Mouse (Mus musculus) myocyte (in vitro differentiated cells): ENCODE measurements around the gene Alg14. TPM values are rescaled to one million over a fixed set of nuclear protein-coding genes. Genes with fewer than 3 reads are reported as not detected.

ENCODE experiments used
- H3K27me3 ChIP-seq: one replicate; pipeline ENCODE4 v1.6.1; 2011; ENCODE audit not compliant: control insufficient read depth, insufficient read depth, insufficient read length
- H3K36me3 ChIP-seq: one replicate; pipeline ENCODE4 v1.6.1; 2011; ENCODE audit not compliant: control insufficient read depth, insufficient read depth
- H3K4me2 ChIP-seq: one replicate; pipeline ENCODE4 v1.6.1; 2011; ENCODE audit warnings: low read depth, control low read depth
- H3K4me3 ChIP-seq: one replicate; pipeline ENCODE4 v1.5.1; 2011; ENCODE audit warnings: mild to moderate bottlenecking, control low read depth, moderate library complexity
- H3K79me2 ChIP-seq: one replicate; pipeline ENCODE4 v1.6.1; 2011; ENCODE audit not compliant: control insufficient read depth, insufficient read depth
- H3ac ChIP-seq: one replicate; pipeline ENCODE4 v1.6.1; 2011; ENCODE audit not compliant: control insufficient read depth, insufficient read length
- CEBPB ChIP-seq: IDR thresholded peaks from 2 replicates; pipeline ENCODE4 v1.6.1; 2011; ENCODE audit warnings: mild to moderate bottlenecking, moderate library complexity; ENCODE audit not compliant: poor library complexity, insufficient read depth, severe bottlenecking
- E2F4 ChIP-seq: IDR thresholded peaks from one replicate; pipeline ENCODE4 v1.6.1; 2011; ENCODE audit warnings: mild to moderate bottlenecking, control low read depth, moderate library complexity; ENCODE audit not compliant: insufficient read depth
- MAX ChIP-seq: IDR thresholded peaks from one replicate; pipeline ENCODE4 v1.6.1; 2011; ENCODE audit warnings: low read depth, mild to moderate bottlenecking, control low read depth
- MYOD1 ChIP-seq, 3 experiments: IDR thresholded peaks; one replicate each; pipeline ENCODE4 v1.6.1; 2011; ENCODE audit warnings: control low read depth in 2 of 3, low read depth in 2 of 3, mild to moderate bottlenecking in 2 of 3, moderate library complexity in 1 of 3; ENCODE audit not compliant: insufficient read length in 2 of 3, control insufficient read depth in 1 of 3
- MYOG ChIP-seq, 3 experiments: IDR thresholded peaks; one replicate each; pipeline ENCODE4 v1.6.1; 2011; ENCODE audit warnings: control low read depth in 2 of 3, low read depth in 2 of 3, mild to moderate bottlenecking in 2 of 3; ENCODE audit not compliant: insufficient read length in 2 of 3, control insufficient read depth in 1 of 3, insufficient read depth in 1 of 3
- POLR2A ChIP-seq: IDR thresholded peaks from one replicate; pipeline ENCODE4 v1.6.1; 2011; ENCODE audit warnings: low read depth, mild to moderate bottlenecking, control low read depth, moderate library complexity; ENCODE audit not compliant: insufficient read length
- POLR2AphosphoS2 ChIP-seq: IDR thresholded peaks from one replicate; pipeline ENCODE4 v1.6.1; 2011; ENCODE audit warnings: low read depth, control low read depth; ENCODE audit not compliant: insufficient read length
- REST ChIP-seq: IDR thresholded peaks from one replicate; pipeline ENCODE4 v1.6.1; 2011; ENCODE audit warnings: mild to moderate bottlenecking, control low read depth, moderate library complexity; ENCODE audit not compliant: insufficient read depth, insufficient read length
- SRF ChIP-seq: IDR thresholded peaks from one replicate; pipeline ENCODE4 v1.6.1; 2011; ENCODE audit warnings: low read depth; ENCODE audit not compliant: control insufficient read depth, insufficient read length
- TCF12 ChIP-seq: IDR thresholded peaks from one replicate; pipeline ENCODE4 v1.6.1; 2011; ENCODE audit warnings: mild to moderate bottlenecking, control low read depth; ENCODE audit not compliant: poor library complexity, insufficient read depth, severe bottlenecking
- TCF3 ChIP-seq: IDR thresholded peaks from one replicate; pipeline ENCODE4 v1.6.1; 2011; ENCODE audit warnings: low read depth, control low read depth; ENCODE audit not compliant: insufficient read length
- USF1 ChIP-seq: IDR thresholded peaks from one replicate; pipeline ENCODE4 v1.6.1; 2011; ENCODE audit warnings: low read depth, mild to moderate bottlenecking, control low read depth, moderate library complexity
- polyA plus RNA-seq: library from polyadenylated mRNA; unstranded; fragments of >200 nt; fragmentation: generic; extraction: Trizol; gene quantifications from one replicate; pipeline ENCODE4 v1.2.1, GENCODE M21; 2012; ENCODE audit warnings: missing spikeins

Gene Alg14
- polyA plus RNA-seq, 1 experiment, result 14.8 TPM

- Histone ChIP-seq H3K79me2 (no peaks in the 10 kb centered on the region), H3K4me2 (no peak overlapping the region), H3K27me3 (no peaks in the 10 kb centered on the region), H3K4me3 (no peak overlapping the region), H3K36me3 (no peaks in the 10 kb centered on the region), H3ac (no peak overlapping the region)
- TF ChIP-seq MYOG (IDR thresholded peaks at IDR 0.05; ENCODE audit: control insufficient read depth in 1 of 3, insufficient read depth in 1 of 3, insufficient read length in 2 of 3, low read depth in 2 of 3), result no peak
- no peak for TF ChIP-seq SRF
- no peak for TF ChIP-seq MYOD1 (IDR thresholded peaks at IDR 0.05; ENCODE audit: control insufficient read depth in 1 of 3, insufficient read length in 2 of 3, low read depth in 2 of 3)
- no peak for TF ChIP-seq CEBPB
- no peak for TF ChIP-seq TCF12
- TF ChIP-seq USF1, result no peak
- TF ChIP-seq POLR2A, result no peak
- TF ChIP-seq TCF3, result no peak
- no peak for TF ChIP-seq POLR2AphosphoS2
- no peak for TF ChIP-seq E2F4
- no peak for TF ChIP-seq MAX
- TF ChIP-seq REST, result no peak
Measured at GRCm38 (mm10) chr3:121354861-121355470, 63.4 kb downstream of the Alg14 start.

- H3K4me3 ChIP-seq, result no peak overlapping the region
- no peaks in the 10 kb centered on the region for H3K79me2 ChIP-seq
- no peak for TF ChIP-seq MYOD1 (IDR thresholded peaks at IDR 0.05; ENCODE audit: control insufficient read depth in 1 of 3, insufficient read length in 2 of 3, low read depth in 2 of 3)
- no peak for TF ChIP-seq E2F4
- TF ChIP-seq REST, result no peak
- TF ChIP-seq POLR2AphosphoS2, result no peak
- no peak for TF ChIP-seq MAX
- TF ChIP-seq USF1, result no peak
- TF ChIP-seq TCF3, result no peak
- TF ChIP-seq MYOG (IDR thresholded peaks at IDR 0.05; ENCODE audit: control insufficient read depth in 1 of 3, insufficient read depth in 1 of 3, insufficient read length in 2 of 3, low read depth in 2 of 3), result no peak
- TF ChIP-seq POLR2A, result no peak
- no peak for TF ChIP-seq CEBPB
- TF ChIP-seq TCF12, result no peak
- no peak for TF ChIP-seq SRF
- H3ac ChIP-seq, result no peak overlapping the region
- no peaks in the 10 kb centered on the region for H3K36me3 ChIP-seq
- no peaks in the 10 kb centered on the region for H3K27me3 ChIP-seq
- H3K4me2 ChIP-seq, result no peak overlapping the region
Measured at GRCm38 (mm10) chr3:121355569-121355968, 64.0 kb downstream of the Alg14 start.

GRCm38 (mm10) chr3:121356111-121356510 lies 64.5 kb downstream of the Alg14 start:
- TF ChIP-seq SRF, result no peak
- TF ChIP-seq E2F4, result no peak
- no peak for TF ChIP-seq TCF3
- no peak for TF ChIP-seq POLR2A
- TF ChIP-seq MAX, result no peak
- no peak for TF ChIP-seq TCF12
- TF ChIP-seq MYOD1 (IDR thresholded peaks at IDR 0.05; ENCODE audit: control insufficient read depth in 1 of 3, insufficient read length in 2 of 3, low read depth in 2 of 3), result no peak
- TF ChIP-seq POLR2AphosphoS2, result no peak
- TF ChIP-seq MYOG (IDR thresholded peaks at IDR 0.05; ENCODE audit: control insufficient read depth in 1 of 3, insufficient read depth in 1 of 3, insufficient read length in 2 of 3, low read depth in 2 of 3), result no peak
- no peak for TF ChIP-seq CEBPB
- H3K79me2 ChIP-seq, result no peaks in the 10 kb centered on the region
- no peaks in the 10 kb centered on the region for H3K27me3 ChIP-seq
- no peaks in the 10 kb centered on the region for H3K36me3 ChIP-seq
- no peak overlapping the region for H3K4me3 ChIP-seq
- H3ac ChIP-seq, result no peak overlapping the region
- H3K4me2 ChIP-seq, result no peak overlapping the region

DNA sequence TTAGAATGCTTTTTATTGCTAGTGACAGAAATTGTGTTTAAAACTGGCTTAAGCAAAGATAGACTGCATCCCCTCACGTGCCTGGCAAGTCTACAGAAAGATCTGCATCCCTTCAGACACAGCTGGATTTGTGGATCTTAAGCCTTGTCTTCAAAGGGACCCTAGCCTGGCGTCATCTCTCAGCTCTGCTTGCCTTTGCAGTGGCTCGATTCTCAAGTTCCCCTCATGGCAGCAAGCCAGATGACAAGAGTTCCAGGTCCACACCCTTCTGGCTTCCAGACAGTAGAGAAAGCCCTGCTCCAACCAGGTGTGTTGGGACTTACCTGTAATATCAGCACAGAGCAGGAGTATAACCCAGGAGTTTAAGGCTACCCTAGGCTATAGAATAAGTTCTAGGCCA lies 65.5 kb downstream of the Alg14 start:
- TF ChIP-seq REST, result no peak
- no peak for TF ChIP-seq TCF3
- no peak for TF ChIP-seq USF1
- H3ac ChIP-seq, result no peak overlapping the region
- H3K36me3 ChIP-seq, result peaks cover 4% of the 10 kb centered on the region
- no peaks in the 10 kb centered on the region for H3K27me3 ChIP-seq
- H3K79me2 ChIP-seq, result no peaks in the 10 kb centered on the region
- no peak overlapping the region for H3K4me2 ChIP-seq
- no peak overlapping the region for H3K4me3 ChIP-seq

- Histone ChIP-seq H3K36me3 (peaks cover 4% of the 10 kb centered on the region), H3ac (no peak overlapping the region), H3K79me2 (no peaks in the 10 kb centered on the region), H3K4me3 (no peak overlapping the region), H3K27me3 (no peaks in the 10 kb centered on the region), H3K4me2 (no peak overlapping the region)
- TF ChIP-seq SRF (no peak), MYOG (IDR thresholded peaks at IDR 0.05; ENCODE audit: control insufficient read depth in 1 of 3, insufficient read depth in 1 of 3, insufficient read length in 2 of 3, low read depth in 2 of 3) (no peak), USF1 (no peak), POLR2AphosphoS2 (no peak), REST (no peak), TCF3 (no peak), MYOD1 (IDR thresholded peaks at IDR 0.05; ENCODE audit: control insufficient read depth in 1 of 3, insufficient read length in 2 of 3, low read depth in 2 of 3) (no peak), CEBPB (no peak), E2F4 (no peak), TCF12 (no peak), MAX (no peak), POLR2A (no peak)
Measured at GRCm38 (mm10) chr3:121358285-121358684, 66.7 kb downstream of the Alg14 start.
